Mouse (Mus musculus) left cerebral cortex, adult 2 months (tissue): ENCODE data around the gene Lsm2. TPM values are rescaled to one million over a fixed set of nuclear protein-coding genes. Genes with fewer than 3 reads are reported as not detected.
"Not testable (repeated sequence)": the region's sequence is repeated elsewhere in the genome, so short reads cannot be mapped to it uniquely, and the experiment has no call there.

Source experiments
- DNase-seq, 2 experiments: peaks; one replicate each; pipeline ENCODE4 v3.0.0; 2021 to 2022; ENCODE audit warnings: low spot score in 2 of 2, mixed read lengths in 1 of 2; ENCODE audit errors: extremely low spot score in 1 of 2
- H3K27ac ChIP-seq: fragments of 200-600 bp; 2 replicates; pipeline ENCODE4 v1.8.1; 2022
- H3K4me3 ChIP-seq: fragments of 200-600 bp; 2 replicates; pipeline ENCODE4 v1.8.1; 2022
- CTCF ChIP-seq: fragments of 200-600 bp; IDR thresholded peaks from 2 replicates; pipeline ENCODE4 v1.8.1; 2022; ENCODE audit warnings: antibody characterized with exemption, mild to moderate bottlenecking, moderate library complexity
- intact Hi-C: fragments of 180-260 bp; cut with DNase I; formaldehyde crosslinking; loops from one replicate; pipeline ENCODE4 v1.15.1; 2025
- total RNA-seq, 2 experiments: library from RNA; stranded (reverse); gene quantifications; 2 replicates each; pipeline ENCODE4 v1.2.3; 2021

The Lsm2 gene
- total RNA-seq, 2 experiments from 2014 or later = 15.8 to 18.4 TPM

DNA sequence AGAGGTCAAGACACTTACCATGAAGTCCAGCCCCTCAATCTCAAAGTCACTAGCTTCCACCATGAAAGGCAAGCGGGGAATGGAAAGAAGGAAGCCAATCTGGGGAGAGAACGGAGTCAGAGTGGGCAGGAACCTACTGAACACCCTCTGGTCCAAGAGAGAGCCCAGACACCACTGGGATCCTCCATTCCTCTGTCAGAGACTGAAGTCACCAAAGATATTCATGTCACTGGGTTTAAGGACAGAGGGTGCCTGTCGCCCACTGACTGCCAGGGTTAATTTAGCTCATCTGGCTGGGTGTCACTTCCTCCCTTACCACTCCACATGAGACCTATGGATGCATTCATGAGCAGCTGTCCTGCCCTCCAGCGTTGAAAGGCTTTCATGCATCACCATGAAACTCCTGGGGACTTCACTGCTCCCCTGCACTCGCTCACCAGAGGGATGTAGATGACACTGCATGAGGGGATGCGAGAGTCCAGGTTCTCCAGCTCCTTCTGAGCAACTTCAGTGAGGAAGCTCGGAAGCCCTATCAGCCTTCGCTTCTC is 50.7 kb downstream of the Lsm2 start:
- no peak overlapping the region for H3K4me3 ChIP-seq
- no peak for DNase-seq
- no peak for TF ChIP-seq CTCF
- H3K27ac ChIP-seq = no peak overlapping the region
- intact Hi-C loops = no loop called here

- H3K4me3 ChIP-seq, DNase-seq, H3K27ac ChIP-seq, intact Hi-C loops: not testable (repeated sequence)
Observed at GRCm38 (mm10) chr17:35033703-35034102, 52.0 kb downstream of the Lsm2 start.

DNA sequence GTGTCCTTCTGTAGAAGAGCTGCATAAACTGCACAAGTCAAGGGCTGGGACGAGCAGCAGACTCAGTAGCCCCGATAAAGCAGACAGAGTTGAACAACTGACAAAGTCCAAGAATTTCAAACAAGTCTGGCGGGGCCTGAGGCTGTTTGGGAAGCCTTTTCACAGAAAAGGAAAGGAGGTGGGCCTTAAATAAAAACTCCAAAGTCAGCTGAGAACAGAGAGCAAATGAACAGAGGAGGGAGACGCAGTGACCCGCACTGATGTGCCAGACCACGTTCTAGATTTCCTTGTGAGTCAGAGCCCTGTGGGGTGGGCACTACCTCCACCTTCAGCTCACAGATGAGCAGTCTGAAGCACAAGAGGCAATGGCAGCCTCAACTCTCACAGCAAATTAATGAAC is 53.2 kb downstream of the Lsm2 start:
- DNase-seq = no peak
- Histone ChIP-seq H3K4me3 (no peak overlapping the region), H3K27ac (no peak overlapping the region)
- intact Hi-C loops = no loop called here
- no peak for TF ChIP-seq CTCF

Other genes with a start within 250 kb of the Lsm2 start
- 10 to 100 TPM; 10.8 to 11.2 TPM for gene C4b, start 238.0 kb upstream of the Lsm2 start, total RNA-seq
- not detected for gene Cyp21a1, start 177.3 kb upstream of the Lsm2 start, total RNA-seq
- gene Stk19, start 144.9 kb upstream of the Lsm2 start, total RNA-seq = 10 to 100 TPM; 54.8 to 61.5 TPM
- gene Dxo, start 144.8 kb upstream of the Lsm2 start, total RNA-seq = 10 to 100 TPM; 33.6 to 41.4 TPM
- gene Skiv2l, start 131.7 kb upstream of the Lsm2 start, total RNA-seq = 10 to 100 TPM; 70.1 to 70.4 TPM
- 10 to 100 TPM; 35.3 to 40.3 TPM for gene Nelfe, start 131.5 kb upstream of the Lsm2 start, total RNA-seq
- under 1 TPM in 1 of 2 experiments, not detected in 1; 0.14 TPM for gene Cfb, start 119.3 kb upstream of the Lsm2 start, total RNA-seq
- gene Zbtb12, start 102.4 kb upstream of the Lsm2 start, total RNA-seq = 1 to 10 TPM; 6.5 to 7.4 TPM
- not detected for gene Gm20547, start 99.8 kb upstream of the Lsm2 start, total RNA-seq
- gene C2, start 83.6 kb upstream of the Lsm2 start, total RNA-seq = 1 to 10 TPM; 2.1 to 2.2 TPM
- 100 to 1,000 TPM; 175 to 184 TPM for gene Ehmt2, start 83.4 kb upstream of the Lsm2 start, total RNA-seq
- gene Slc44a4, start 67.4 kb upstream of the Lsm2 start, total RNA-seq = under 1 TPM; 0.45 to 0.79 TPM
- gene Neu1, start 50.6 kb upstream of the Lsm2 start, total RNA-seq = 10 to 100 TPM; 41.6 to 47.3 TPM
- gene Hspa1b, start 22.6 kb upstream of the Lsm2 start, total RNA-seq = 10 to 100 TPM; 18.8 to 22.1 TPM
- gene Gm20481, start 11.9 kb upstream of the Lsm2 start, total RNA-seq = not detected
- gene Hspa1a, start 9.7 kb upstream of the Lsm2 start, total RNA-seq = 10 to 100 TPM; 14.5 to 17.2 TPM
- under 1 TPM; 0.34 to 0.42 TPM for gene Hspa1l, start 9.2 kb upstream of the Lsm2 start, total RNA-seq
- gene Vars, start 19.1 kb downstream of the Lsm2 start, total RNA-seq = 10 to 100 TPM; 44.1 to 46.6 TPM
- gene Vwa7, start 34.7 kb downstream of the Lsm2 start, total RNA-seq = under 1 TPM; 0.40 to 0.43 TPM
- under 1 TPM in 1 of 2 experiments, not detected in 1; 0.59 TPM for gene Sapcd1, start 46.2 kb downstream of the Lsm2 start, total RNA-seq
- gene Msh5, start 64.9 kb downstream of the Lsm2 start, total RNA-seq = under 1 TPM; 0.27 to 0.56 TPM
- gene Clic1, start 68.1 kb downstream of the Lsm2 start, total RNA-seq = 1 to 10 TPM; 7.4 to 8.3 TPM
- gene Ddah2, start 77.2 kb downstream of the Lsm2 start, total RNA-seq = 10 to 100 TPM; 10.1 to 11.0 TPM
- not detected for gene Ly6g6c, start 83.5 kb downstream of the Lsm2 start, total RNA-seq
- gene Mpig6b, start 84.3 kb downstream of the Lsm2 start, total RNA-seq = not detected
- 1 to 10 TPM; 2.1 to 3.6 TPM for gene Ly6g6e, start 95.0 kb downstream of the Lsm2 start, total RNA-seq
- 1 to 10 TPM in 1 of 2 experiments, under 1 TPM in 1; 0.70 to 1.1 TPM for gene Ly6g6d, start 96.2 kb downstream of the Lsm2 start, total RNA-seq
- under 1 TPM in 1 of 2 experiments, not detected in 1; 0.29 TPM for gene Ly6g6f, start 103.7 kb downstream of the Lsm2 start, total RNA-seq
- gene Abhd16a, start 107.4 kb downstream of the Lsm2 start, total RNA-seq = 100 to 1,000 TPM; 109 to 117 TPM
- gene Ly6g5c, start 126.4 kb downstream of the Lsm2 start, total RNA-seq = not detected
- gene Ly6g5b, start 133.6 kb downstream of the Lsm2 start, total RNA-seq = under 1 TPM; 0.79 TPM
- 10 to 100 TPM; 14.8 to 15.0 TPM for gene Gpank1, start 139.6 kb downstream of the Lsm2 start, total RNA-seq
- 100 to 1,000 TPM; 177 to 187 TPM for gene Csnk2b, start 140.2 kb downstream of the Lsm2 start, total RNA-seq
- gene D17H6S53E, start 144.5 kb downstream of the Lsm2 start, total RNA-seq = 10 to 100 TPM; 27.0 to 28.5 TPM
- not detected for gene Apom, start 150.2 kb downstream of the Lsm2 start, total RNA-seq
- 100 to 1,000 TPM; 304 to 307 TPM for gene Bag6, start 153.3 kb downstream of the Lsm2 start, total RNA-seq
- 100 to 1,000 TPM; 285 to 321 TPM for gene Prrc2a, start 183.0 kb downstream of the Lsm2 start, total RNA-seq
- gene Aif1, start 194.2 kb downstream of the Lsm2 start, total RNA-seq = 10 to 100 TPM in 1 of 2 experiments, 1 to 10 TPM in 1; 8.0 to 14.4 TPM
- 1 to 10 TPM; 6.4 to 7.4 TPM for gene Lst1, start 206.6 kb downstream of the Lsm2 start, total RNA-seq
- gene Ltb, start 212.6 kb downstream of the Lsm2 start, total RNA-seq = under 1 TPM; 0.79 to 0.86 TPM
- not detected for gene Tnf, start 220.1 kb downstream of the Lsm2 start, total RNA-seq
- under 1 TPM; 0.41 to 0.65 TPM for gene Lta, start 223.5 kb downstream of the Lsm2 start, total RNA-seq
- gene Gm16181, start 239.0 kb downstream of the Lsm2 start, total RNA-seq = not detected